Mouse (Mus musculus): Measurements from ENCODE around the gene Afmid. TPM values are rescaled to one million over a fixed set of nuclear protein-coding genes. Genes with fewer than 3 reads are reported as not detected.

Afmid gene
- polyA plus RNA-seq (2015; fragmentation: Nextera tagmentation; extraction: Ambion mirVana), result 9.6 and 10.7 TPM in 2 replicates

- peaks cover 64% of the 10 kb centered on the region for H3K4me1 ChIP-seq (ENCODE audit: control insufficient read depth, insufficient read depth, low read length)
- peak within 1 kb of the TSS; percentile 89 for H3K4me2 ChIP-seq (ENCODE audit: low read depth, low read length)
- H3K27me3 ChIP-seq (replicated peaks; ENCODE audit: control insufficient read depth, insufficient read depth, low read length), result no peaks in the 10 kb centered on the region
- H3K9me3 ChIP-seq (ENCODE audit: control insufficient read depth, low read length), result no peaks in the 10 kb centered on the region
- under 1% methylated on average over 34 of the region's 34 CpGs for WGBS
- peak within 1 kb of the TSS; percentile 65 for H3K4me3 ChIP-seq (ENCODE audit: low read length)
- peaks cover 10% of the 10 kb centered on the region for H3K36me3 ChIP-seq (ENCODE audit: control insufficient read depth, insufficient read depth, low read length)
- peak within 1 kb of the TSS; percentile 84 for H3K9ac ChIP-seq (ENCODE audit: low read depth, low read length)
- H3K27ac ChIP-seq (ENCODE audit: low read length), result peak within 1 kb of the TSS; percentile 98
- peak; percentile 54 for ATAC-seq
Measured at GRCm38 (mm10) chr11:117825333-117826101, at the start of gene Afmid, which contains the start of gene Tk1. TSS of gene Afmid (plus strand) at chr11:117825924. TSS of gene Tk1 (minus strand) at chr11:117826092.

GRCm38 (mm10) chr11:117776085-117776792, 49.5 kb upstream of the Afmid start:
- no peak for ATAC-seq
- 92% methylated on average over 14 of the region's 14 CpGs for WGBS
- no peaks in the 10 kb centered on the region for H3K9me3 ChIP-seq (ENCODE audit: control insufficient read depth, low read length)
- H3K4me3 ChIP-seq (ENCODE audit: low read length), result no peak overlapping the region
- H3K36me3 ChIP-seq (ENCODE audit: control insufficient read depth, insufficient read depth, low read length), result peaks cover 3% of the 10 kb centered on the region; the same call in 1 of the 2 replicates
- no peak overlapping the region for H3K9ac ChIP-seq (ENCODE audit: low read depth, low read length)
- peaks cover 24% of the 10 kb centered on the region for H3K4me1 ChIP-seq (ENCODE audit: control insufficient read depth, insufficient read depth, low read length)
- no peaks in the 10 kb centered on the region for H3K27me3 ChIP-seq (replicated peaks; ENCODE audit: control insufficient read depth, insufficient read depth, low read length)
- no peak overlapping the region for H3K4me2 ChIP-seq (ENCODE audit: low read depth, low read length)
- H3K27ac ChIP-seq (ENCODE audit: low read length), result no peak overlapping the region

DNA sequence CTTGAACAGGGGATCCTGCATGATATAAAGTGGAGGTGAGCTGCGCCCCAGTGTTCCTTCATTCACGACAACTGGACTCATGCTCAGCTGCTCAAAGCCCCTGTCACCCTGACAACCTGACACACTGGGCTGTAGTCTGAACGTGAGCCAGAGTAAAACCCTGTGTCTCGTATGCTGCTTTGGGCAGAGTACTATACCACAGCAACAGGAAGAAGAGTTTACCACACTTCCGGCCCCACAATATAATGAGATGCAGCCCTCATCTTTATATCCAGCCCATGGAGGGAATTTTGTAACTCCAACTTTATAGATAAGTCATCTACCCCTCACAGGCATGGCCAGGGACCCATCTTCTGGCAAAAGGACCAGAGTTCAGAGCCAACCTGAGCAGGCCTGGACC, 48.6 kb upstream of the Afmid start:
- peaks cover 3% of the 10 kb centered on the region; the same call in 1 of the 2 replicates for H3K36me3 ChIP-seq (ENCODE audit: control insufficient read depth, insufficient read depth, low read length)
- WGBS, result 81% methylated on average over 5 of the region's 5 CpGs
- peaks cover 31% of the 10 kb centered on the region for H3K4me1 ChIP-seq (ENCODE audit: control insufficient read depth, insufficient read depth, low read length)
- no peak overlapping the region for H3K4me3 ChIP-seq (ENCODE audit: low read length)
- H3K9ac ChIP-seq (ENCODE audit: low read depth, low read length), result no peak overlapping the region
- no peak overlapping the region for H3K4me2 ChIP-seq (ENCODE audit: low read depth, low read length)
- H3K9me3 ChIP-seq (ENCODE audit: control insufficient read depth, low read length), result no peaks in the 10 kb centered on the region
- H3K27ac ChIP-seq (ENCODE audit: low read length), result no peak overlapping the region
- no peaks in the 10 kb centered on the region for H3K27me3 ChIP-seq (replicated peaks; ENCODE audit: control insufficient read depth, insufficient read depth, low read length)
- no peak for ATAC-seq

DNA sequence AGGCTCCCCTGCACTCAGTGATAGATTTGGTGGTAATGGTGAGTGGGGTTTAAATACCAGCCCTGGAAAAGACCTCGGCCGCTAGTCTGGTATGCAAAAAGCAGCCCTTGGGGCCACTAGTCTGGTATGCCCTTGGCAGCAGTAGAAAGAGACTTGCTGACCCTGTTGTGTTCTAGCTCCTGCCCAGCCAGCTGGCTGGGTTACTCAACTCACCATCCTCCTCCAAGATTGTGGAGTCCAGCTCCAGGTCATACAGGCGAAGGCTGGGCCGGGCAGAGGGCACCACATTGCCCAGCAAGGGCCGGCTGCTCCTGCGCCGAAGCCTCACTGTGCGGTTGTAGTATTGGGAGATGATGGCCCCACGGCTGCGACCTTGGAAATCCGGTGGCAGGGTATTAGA, 47.7 kb upstream of the Afmid start:
- Histone ChIP-seq H3K27me3 (replicated peaks; ENCODE audit: control insufficient read depth, insufficient read depth, low read length) (no peaks in the 10 kb centered on the region), H3K27ac (ENCODE audit: low read length) (no peak overlapping the region), H3K4me1 (ENCODE audit: control insufficient read depth, insufficient read depth, low read length) (peaks cover 35% of the 10 kb centered on the region), H3K9me3 (ENCODE audit: control insufficient read depth, low read length) (no peaks in the 10 kb centered on the region), H3K9ac (ENCODE audit: low read depth, low read length) (no peak overlapping the region), H3K36me3 (ENCODE audit: control insufficient read depth, insufficient read depth, low read length) (peaks cover 3% of the 10 kb centered on the region; the same call in 1 of the 2 replicates), H3K4me3 (ENCODE audit: low read length) (no peak overlapping the region), H3K4me2 (ENCODE audit: low read depth, low read length) (no peak overlapping the region)
- ATAC-seq, result no peak
- 95% methylated on average over 11 of the region's 11 CpGs for WGBS

GRCm38 (mm10) chr11:117778851-117779433, 46.8 kb upstream of the Afmid start:
- Histone ChIP-seq H3K27ac (ENCODE audit: low read length) (peak overlapping the region; percentile 92), H3K9ac (ENCODE audit: low read depth, low read length) (peak overlapping the region; percentile 77), H3K4me3 (ENCODE audit: low read length) (peak overlapping the region; percentile 64), H3K27me3 (replicated peaks; ENCODE audit: control insufficient read depth, insufficient read depth, low read length) (no peaks in the 10 kb centered on the region), H3K36me3 (ENCODE audit: control insufficient read depth, insufficient read depth, low read length) (peaks cover 3% of the 10 kb centered on the region; the same call in 1 of the 2 replicates), H3K4me2 (ENCODE audit: low read depth, low read length) (peak overlapping the region; percentile 91), H3K4me1 (ENCODE audit: control insufficient read depth, insufficient read depth, low read length) (peaks cover 42% of the 10 kb centered on the region), H3K9me3 (ENCODE audit: control insufficient read depth, low read length) (no peaks in the 10 kb centered on the region)
- no peak for ATAC-seq
- WGBS, result 43% methylated on average over 12 of the region's 12 CpGs

GRCm38 (mm10) chr11:117779434-117780198, 46.1 kb upstream of the Afmid start:
- WGBS, result 4% methylated on average over 38 of the region's 38 CpGs
- H3K36me3 ChIP-seq (ENCODE audit: control insufficient read depth, insufficient read depth, low read length), result peaks cover 3% of the 10 kb centered on the region; the same call in 1 of the 2 replicates
- peak overlapping the region; percentile 92 for H3K27ac ChIP-seq (ENCODE audit: low read length)
- no peaks in the 10 kb centered on the region for H3K9me3 ChIP-seq (ENCODE audit: control insufficient read depth, low read length)
- ATAC-seq, result peak; percentile 41
- H3K9ac ChIP-seq (ENCODE audit: low read depth, low read length), result peak overlapping the region; percentile 77
- H3K27me3 ChIP-seq (replicated peaks; ENCODE audit: control insufficient read depth, insufficient read depth, low read length), result no peaks in the 10 kb centered on the region
- peaks cover 42% of the 10 kb centered on the region for H3K4me1 ChIP-seq (ENCODE audit: control insufficient read depth, insufficient read depth, low read length)
- peak overlapping the region; percentile 64 for H3K4me3 ChIP-seq (ENCODE audit: low read length)
- H3K4me2 ChIP-seq (ENCODE audit: low read depth, low read length), result peak overlapping the region; percentile 91

DNA sequence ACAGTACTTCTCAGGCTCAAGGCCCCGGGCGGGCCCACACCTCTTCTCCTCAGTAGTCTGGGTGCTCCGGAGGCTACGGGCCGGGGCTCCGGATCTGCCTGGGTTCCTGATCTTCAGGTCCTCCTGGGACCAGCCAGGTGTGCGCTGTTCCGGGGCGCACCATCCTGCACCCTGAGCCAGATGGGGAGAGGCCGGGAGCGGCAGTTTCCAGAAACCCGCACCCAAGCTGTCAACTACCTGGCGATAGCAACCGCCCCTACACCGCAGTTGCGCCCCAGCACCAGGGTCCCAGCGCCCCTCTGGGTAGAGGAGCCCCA, 45.6 kb upstream of the Afmid start:
- peaks cover 3% of the 10 kb centered on the region; the same call in 1 of the 2 replicates for H3K36me3 ChIP-seq (ENCODE audit: control insufficient read depth, insufficient read depth, low read length)
- no peaks in the 10 kb centered on the region for H3K9me3 ChIP-seq (ENCODE audit: control insufficient read depth, low read length)
- ATAC-seq, result peak; percentile 36
- WGBS, result 1% methylated on average over 17 of the region's 17 CpGs
- peak overlapping the region; percentile 92 for H3K27ac ChIP-seq (ENCODE audit: low read length)
- no peaks in the 10 kb centered on the region for H3K27me3 ChIP-seq (replicated peaks; ENCODE audit: control insufficient read depth, insufficient read depth, low read length)
- H3K4me2 ChIP-seq (ENCODE audit: low read depth, low read length), result peak overlapping the region; percentile 91
- H3K4me3 ChIP-seq (ENCODE audit: low read length), result peak overlapping the region; percentile 64
- H3K9ac ChIP-seq (ENCODE audit: low read depth, low read length), result peak overlapping the region; percentile 77
- H3K4me1 ChIP-seq (ENCODE audit: control insufficient read depth, insufficient read depth, low read length), result peaks cover 42% of the 10 kb centered on the region

DNA sequence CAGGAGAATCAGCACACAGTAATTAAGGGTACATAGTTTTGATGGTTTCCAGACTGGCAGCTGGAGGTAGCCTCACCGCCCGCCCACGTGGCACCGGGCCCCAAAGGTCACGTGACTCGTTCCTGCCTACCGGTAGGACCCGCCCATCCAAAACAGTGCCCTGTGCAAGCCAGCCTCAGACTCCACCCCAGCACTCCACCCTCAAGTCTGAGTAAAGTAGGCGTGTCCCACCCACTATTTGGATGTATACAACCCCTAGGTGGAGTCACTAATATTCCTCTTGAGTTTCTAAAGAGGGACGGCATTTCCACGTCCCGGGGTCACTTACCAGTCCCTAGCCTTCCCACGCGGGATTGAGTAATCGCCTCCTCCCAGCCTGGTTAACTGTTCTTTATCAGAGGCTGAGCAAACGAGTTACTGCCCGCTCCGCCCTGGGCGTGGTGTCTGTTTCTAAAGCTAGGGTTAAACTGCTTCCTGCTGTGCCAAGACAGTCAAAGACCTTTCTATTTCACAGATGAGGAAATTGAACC, 45.1 kb upstream of the Afmid start:
- peak overlapping the region; percentile 91 for H3K4me2 ChIP-seq (ENCODE audit: low read depth, low read length)
- peaks cover 3% of the 10 kb centered on the region; the same call in 1 of the 2 replicates for H3K36me3 ChIP-seq (ENCODE audit: control insufficient read depth, insufficient read depth, low read length)
- WGBS, result 1% methylated on average over 19 of the region's 19 CpGs
- peak overlapping the region; percentile 64 for H3K4me3 ChIP-seq (ENCODE audit: low read length)
- H3K9me3 ChIP-seq (ENCODE audit: control insufficient read depth, low read length), result no peaks in the 10 kb centered on the region
- peak overlapping the region; percentile 92 for H3K27ac ChIP-seq (ENCODE audit: low read length)
- ATAC-seq, result peak; percentile 85
- H3K4me1 ChIP-seq (ENCODE audit: control insufficient read depth, insufficient read depth, low read length), result peaks cover 42% of the 10 kb centered on the region
- H3K9ac ChIP-seq (ENCODE audit: low read depth, low read length), result peak overlapping the region; percentile 77
- H3K27me3 ChIP-seq (replicated peaks; ENCODE audit: control insufficient read depth, insufficient read depth, low read length), result no peaks in the 10 kb centered on the region

Data from intestine, embryonic 16.5 days (tissue).